Comparison of ENCODE assay signal across 26 mouse cellular contexts in the genomic region with DNA sequence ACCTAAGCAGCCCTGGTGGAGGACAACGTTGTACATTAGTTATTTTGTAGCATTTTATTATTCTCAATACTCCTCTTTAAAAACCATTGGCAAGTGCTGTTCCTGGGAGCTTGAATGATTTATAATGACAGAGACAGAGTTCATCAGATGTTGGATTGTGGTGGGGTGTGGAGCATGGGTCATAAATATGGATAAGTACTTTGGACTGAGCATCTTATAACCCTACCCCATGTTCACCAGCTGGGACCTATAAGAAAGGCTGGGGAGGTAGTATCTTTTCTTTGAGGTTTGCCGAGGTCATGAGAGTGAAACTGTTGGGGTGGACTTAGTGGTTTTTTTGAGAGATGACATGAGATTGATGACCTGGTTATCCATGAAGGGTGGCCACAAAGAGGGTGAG.
"Had no signal": no experiment of that assay in that cellular context is flagged by ENCODE, and none has a peak within 500 bp of the region (broad histone marks: within the 10 kb centered on the region; RNA-seq: fewer than 3 reads in every experiment).

No protein-coding gene starts in this region.

- H3K4me3 ChIP-seq: gastrocnemius, adult 2 months; heart, embryonic 10.5 days; heart, embryonic 12.5 days; hindbrain, embryonic 10.5 days; hindbrain, embryonic 12.5 days; intestine, embryonic 15.5 days; layer of hippocampus, adult 2 months; left cerebral cortex, adult 2 months; limb, embryonic 10.5 days; limb, embryonic 12.5 days had no signal

- ATAC-seq: hindbrain, embryonic 16.5 days; inflammation-experienced regulatory T-cells, adult 6 months; intestine, embryonic 15.5 days; intestine, postnatal 0 days had no signal

- H3K36me3 ChIP-seq: heart, embryonic 10.5 days; heart, embryonic 12.5 days; hindbrain, embryonic 10.5 days; hindbrain, embryonic 12.5 days; intestine, embryonic 15.5 days; limb, embryonic 10.5 days; limb, embryonic 12.5 days had no signal

- H3K9me3 ChIP-seq: heart, embryonic 10.5 days; heart, embryonic 12.5 days; hindbrain, embryonic 10.5 days; hindbrain, embryonic 12.5 days; intestine, embryonic 15.5 days; limb, embryonic 10.5 days; limb, embryonic 12.5 days had no signal

- DNase-seq: gastrocnemius, adult 2 months; gastrocnemius, postnatal 10 days; gastrocnemius, postnatal 25 days; heart, adult 18-20 months; heart, postnatal 10 days; heart, postnatal 4 days; kidney, adult 18-20 months; kidney, adult 8-10 months; kidney, postnatal 10 days; kidney, postnatal 25 days; kidney, postnatal 4 days; liver had no signal

- H3K4me2 ChIP-seq: heart, embryonic 12.5 days; hindbrain, embryonic 12.5 days; hindbrain, embryonic 14.5 days; intestine, embryonic 15.5 days; limb, embryonic 12.5 days; liver, embryonic 11.5 days had no signal

- H3K9ac ChIP-seq: heart, embryonic 12.5 days; hindbrain, embryonic 12.5 days; hindbrain, embryonic 14.5 days; intestine, embryonic 15.5 days; limb, embryonic 12.5 days had no signal

- H3K4me1 ChIP-seq: heart, embryonic 10.5 days; heart, embryonic 12.5 days; hindbrain, embryonic 10.5 days; hindbrain, embryonic 12.5 days; intestine, embryonic 15.5 days; limb, embryonic 10.5 days; limb, embryonic 12.5 days had no signal

- H3K27me3 ChIP-seq: heart, embryonic 12.5 days; hindbrain, embryonic 12.5 days; intestine, embryonic 15.5 days; limb, embryonic 12.5 days had no signal

- H3K27ac ChIP-seq: gastrocnemius, adult 2 months; heart, embryonic 10.5 days; hindbrain, embryonic 10.5 days; hindbrain, embryonic 12.5 days; hindbrain, embryonic 14.5 days; intestine, embryonic 15.5 days; layer of hippocampus, adult 2 months; left cerebral cortex, adult 2 months; limb, embryonic 10.5 days; limb, embryonic 12.5 days had no signal
